Mouse (Mus musculus) G1E-ER4 (cell line): Measurements from ENCODE around the gene Ercc6. TPM values are rescaled to one million over a fixed set of nuclear protein-coding genes. Genes with fewer than 3 reads are reported as not detected.

Source experiments
- GATA1 ChIP-seq: IDR thresholded peaks from one replicate; pipeline ENCODE4 v1.8.0; 2012; ENCODE audit warnings: low read length, inconsistent platforms
- polyA plus RNA-seq: library from polyadenylated mRNA; stranded (reverse); fragments of >175 nt; gene quantifications from 2 replicates; pipeline ENCODE4 v1.2.3, GENCODE M21; 2012

The Ercc6 gene
- polyA plus RNA-seq, 1 experiment: 2.7 TPM

DNA sequence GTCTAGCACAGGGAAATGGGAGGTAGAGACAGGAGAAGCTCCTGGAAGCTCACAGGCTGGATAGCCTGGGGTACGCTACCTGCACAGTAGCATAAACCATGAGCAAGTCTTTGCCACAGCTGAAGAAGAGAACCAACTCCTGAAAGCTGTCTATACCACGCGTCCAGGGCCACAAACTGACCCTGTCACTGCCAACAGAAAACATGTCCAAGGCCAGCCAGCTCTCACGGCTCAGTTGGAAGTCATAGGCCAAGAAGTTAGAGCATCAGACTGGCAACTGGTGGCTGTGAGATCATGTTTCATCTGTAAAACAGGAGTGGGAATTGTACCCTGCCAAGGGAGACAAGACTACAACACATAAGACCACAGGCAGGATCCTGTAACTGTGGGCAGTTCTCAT is 20.3 kb downstream of the Ercc6 start:
- no peak for TF ChIP-seq GATA1

DNA sequence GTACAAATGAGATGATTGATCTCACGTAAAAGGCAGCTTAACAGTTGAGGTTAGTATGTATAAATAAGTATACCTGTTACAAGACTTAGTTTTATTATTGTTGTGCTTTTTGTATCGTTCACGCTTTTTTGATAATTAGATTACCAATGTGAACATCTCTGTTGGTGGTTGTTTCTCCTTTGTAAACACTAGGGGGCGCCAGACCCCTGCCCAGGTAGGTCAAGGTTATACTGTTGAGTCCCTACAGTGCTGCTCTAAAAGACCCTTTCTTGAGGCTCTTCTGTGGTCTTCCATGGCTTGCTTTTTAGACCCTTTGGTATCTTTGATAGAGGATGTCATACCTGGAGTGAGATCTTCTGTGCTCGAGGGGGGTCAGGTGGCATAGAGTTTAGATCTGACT is 20.8 kb downstream of the Ercc6 start:
- TF ChIP-seq GATA1: no peak

DNA sequence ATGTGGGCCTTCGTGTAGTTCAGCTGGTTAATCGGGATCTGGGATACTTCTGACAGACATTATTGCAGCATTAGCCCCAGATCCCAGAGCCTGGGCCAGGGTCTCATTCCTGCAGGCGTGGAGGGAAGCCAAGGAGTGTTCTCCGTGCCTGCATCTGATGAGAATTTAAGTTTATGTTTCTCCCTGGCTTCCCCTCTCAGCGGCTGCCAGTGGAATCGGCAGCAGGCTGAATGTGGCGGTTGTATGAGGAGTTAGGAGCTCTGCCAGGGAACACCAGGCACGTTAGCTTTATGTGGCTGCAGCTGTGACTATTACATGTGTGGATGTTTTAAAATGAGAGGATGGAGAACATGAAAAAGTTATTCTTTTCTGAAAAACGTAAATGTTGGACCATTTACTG is 23.4 kb downstream of the Ercc6 start:
- no peak for TF ChIP-seq GATA1

DNA sequence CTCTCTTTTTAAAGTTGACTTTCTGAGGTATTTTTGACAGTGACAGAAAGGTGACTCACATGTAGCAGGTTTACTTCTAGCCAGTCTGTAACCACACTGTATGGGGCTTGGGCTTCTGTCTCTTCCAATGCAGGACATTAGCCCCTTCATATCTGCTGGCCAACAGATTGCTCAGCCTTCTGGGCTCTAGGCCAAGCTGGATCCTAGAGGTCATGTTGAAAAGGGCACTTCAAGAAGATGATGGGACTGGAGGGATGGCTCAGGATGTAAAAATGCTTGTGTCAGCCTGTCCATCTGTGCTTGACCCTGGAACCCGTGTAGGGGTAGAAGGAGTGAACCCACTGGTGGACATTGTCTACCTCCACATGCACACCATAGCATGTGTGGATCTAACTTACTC is 24.8 kb downstream of the Ercc6 start:
- no peak for TF ChIP-seq GATA1

DNA sequence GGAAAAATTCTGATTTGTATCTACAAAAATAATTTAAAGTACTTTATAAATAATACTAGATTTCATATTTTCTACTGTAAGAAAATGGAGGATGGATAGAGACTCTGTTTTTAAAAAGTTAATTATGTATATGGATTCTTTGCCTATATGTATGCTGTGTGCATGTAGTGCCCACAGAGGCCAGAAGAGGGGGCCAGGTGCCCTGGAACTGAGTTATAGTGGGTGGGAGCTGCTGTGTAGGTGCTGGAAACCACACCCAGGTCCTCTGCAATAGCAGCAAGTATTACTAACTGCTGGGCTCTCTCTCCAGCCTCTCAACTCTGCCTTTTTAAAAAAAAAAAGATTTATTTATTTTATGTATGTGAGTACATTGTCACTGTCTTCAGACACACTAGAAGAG is 29.8 kb downstream of the Ercc6 start:
- no peak for TF ChIP-seq GATA1

DNA sequence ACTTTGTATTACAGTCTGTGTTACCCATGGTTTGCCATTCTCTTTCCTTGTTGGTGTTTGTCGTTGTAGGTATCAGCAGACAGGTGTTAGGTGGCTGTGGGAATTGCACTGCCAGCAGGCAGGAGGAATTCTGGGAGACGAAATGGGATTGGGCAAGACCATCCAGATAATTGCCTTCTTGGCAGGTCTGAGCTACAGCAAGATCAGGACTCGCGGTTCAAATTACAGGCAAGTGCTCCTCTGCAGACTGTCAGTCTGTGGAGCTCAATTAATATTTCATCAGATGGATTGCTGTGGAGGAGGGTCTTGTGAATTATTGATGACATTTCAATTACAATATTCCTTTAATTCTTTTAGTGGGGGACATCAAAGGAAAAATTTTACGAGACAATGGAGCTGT is 33.4 kb downstream of the Ercc6 start:
- TF ChIP-seq GATA1: no peak

DNA sequence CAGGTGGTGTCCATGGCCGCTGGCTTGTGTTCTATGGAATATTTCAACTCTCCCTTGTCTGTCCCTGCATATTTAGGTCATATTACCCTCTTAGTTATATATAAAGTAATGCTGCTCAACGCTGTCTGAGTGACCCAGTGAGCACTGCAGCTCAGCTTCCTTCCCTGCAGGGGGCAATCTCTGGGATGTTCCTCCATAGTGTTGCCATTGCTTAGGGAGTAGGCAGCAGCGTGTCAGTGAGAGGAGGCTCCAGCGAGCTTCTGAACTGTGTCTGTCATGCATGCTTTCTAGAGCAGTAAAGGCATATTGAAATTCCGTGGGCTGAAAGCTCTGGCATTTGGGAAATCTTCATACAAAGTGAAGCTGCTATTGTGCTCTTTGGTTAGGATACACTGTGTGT is 38.5 kb downstream of the Ercc6 start:
- no peak for TF ChIP-seq GATA1

DNA sequence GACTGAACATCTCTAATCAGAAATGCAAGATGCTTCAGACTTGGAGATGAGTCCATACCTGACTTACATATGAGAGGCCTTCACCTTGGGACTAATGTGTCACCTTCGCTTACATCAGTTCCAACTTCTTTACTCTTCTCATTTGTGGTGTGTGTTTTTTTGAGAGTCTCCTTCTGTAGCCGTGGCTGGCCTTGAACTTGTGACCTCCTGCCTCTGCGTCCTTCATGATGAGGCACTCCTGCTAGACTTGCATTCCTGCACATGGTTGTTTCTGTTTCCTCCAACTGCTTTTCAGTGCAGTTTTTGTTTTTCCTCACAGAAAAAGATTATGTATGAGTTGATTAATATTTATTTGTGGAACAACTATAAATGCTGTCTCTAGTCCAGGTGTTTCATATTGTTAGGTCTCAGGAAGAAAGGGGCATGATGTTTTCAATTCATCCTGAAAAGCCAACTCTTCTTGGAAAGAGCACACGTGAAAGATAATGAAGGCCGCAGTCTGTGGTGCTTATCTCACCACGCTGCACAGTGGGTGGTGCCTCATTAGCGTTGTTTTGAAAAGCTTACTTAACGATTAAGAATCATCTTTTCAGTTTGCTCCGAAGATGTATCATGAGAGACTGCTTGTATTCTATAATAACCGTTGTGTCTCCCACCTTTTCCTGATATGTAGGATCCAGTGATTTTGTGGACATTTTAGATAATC is 40.0 kb downstream of the Ercc6 start:
- TF ChIP-seq GATA1: no peak

DNA sequence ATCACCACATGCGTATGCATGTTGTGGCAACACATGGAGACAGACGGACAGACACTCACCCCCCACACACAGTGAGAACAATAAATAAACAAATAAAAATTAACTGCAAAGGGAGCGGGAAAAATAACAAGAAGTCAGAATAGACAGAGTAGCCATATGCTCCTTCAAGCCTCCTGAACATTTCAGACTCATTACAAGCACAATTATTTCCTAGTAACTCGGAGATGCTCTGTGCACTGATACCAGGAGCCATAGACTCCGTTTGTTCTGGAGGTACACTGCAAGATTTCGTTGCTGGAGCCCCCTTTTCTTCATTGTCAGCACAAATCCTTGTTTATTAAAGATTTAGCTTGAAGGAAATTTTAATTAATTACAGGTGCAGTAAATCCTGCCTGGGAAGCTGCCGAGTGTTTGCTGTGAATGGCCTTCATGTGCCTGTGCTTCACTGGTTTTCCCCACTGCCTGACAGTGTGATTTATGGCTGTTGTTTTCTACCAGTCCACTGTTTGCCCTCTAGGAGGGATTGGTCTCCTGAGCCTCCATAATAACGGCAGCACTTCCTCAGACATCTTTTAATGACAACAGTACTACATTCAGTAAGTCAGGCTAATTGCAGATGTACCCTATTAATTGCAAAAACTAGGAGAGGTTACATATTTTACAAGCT is 41.7 kb downstream of the Ercc6 start:
- no peak for TF ChIP-seq GATA1

DNA sequence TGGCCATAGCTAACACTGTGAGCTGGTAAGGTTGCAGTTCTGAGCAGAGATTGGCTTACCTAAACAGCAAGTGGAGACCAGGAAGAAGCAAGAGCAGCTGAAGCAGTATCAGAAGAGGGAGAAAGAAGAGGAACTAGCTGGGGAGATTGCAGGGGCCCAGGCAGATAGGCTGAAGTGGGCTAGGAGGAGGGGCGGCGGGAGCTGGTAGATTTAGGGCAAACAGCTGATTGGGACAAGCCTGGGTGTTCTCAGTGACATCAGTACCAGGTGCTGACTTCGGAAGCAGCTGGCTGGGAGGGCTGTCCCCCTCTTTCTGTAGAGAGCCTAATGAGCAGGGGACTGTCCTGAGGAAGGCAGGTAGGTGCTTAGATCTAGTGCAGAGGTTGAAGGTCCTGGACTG is 48.1 kb downstream of the Ercc6 start:
- TF ChIP-seq GATA1: no peak

DNA sequence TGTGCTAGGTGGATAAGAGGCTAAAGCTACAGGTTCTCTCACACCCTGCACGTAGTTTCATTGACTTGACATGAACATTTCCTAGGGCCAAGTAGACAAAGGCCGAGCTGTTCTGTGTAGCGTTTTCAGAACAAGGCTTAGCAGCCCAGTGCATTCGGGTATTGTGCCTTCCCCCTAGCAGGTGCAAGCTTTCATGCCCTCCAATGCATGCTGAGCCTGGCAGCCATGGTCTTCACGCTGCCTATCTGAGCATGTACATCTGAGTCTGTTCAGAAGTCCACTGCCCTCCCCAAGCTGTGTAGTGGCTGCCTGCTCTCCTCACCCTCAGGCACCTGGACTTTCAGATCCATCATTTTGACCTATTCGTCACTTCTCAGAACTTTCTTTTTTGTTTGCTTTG is 50.3 kb downstream of the Ercc6 start:
- no peak for TF ChIP-seq GATA1

DNA sequence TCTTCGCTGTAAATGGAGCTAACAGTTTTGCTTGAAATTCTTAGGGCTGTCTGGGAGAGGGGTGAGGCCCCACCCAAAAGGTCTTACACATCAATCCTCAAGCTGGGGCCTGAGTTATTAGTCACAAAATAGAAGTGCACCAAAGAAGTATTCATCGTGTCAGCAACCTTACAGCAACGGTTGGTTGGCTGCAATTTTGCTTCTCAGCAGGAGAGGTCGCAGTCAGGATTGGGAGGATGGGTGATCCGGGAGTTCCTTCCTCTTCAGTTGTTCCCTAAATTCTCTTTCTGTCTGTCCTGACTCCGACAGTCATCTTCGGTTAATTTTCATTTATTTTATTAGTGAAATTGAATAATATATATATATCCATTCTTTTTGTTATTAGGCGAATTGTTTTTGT is 59.2 kb downstream of the Ercc6 start:
- TF ChIP-seq GATA1: no peak

DNA sequence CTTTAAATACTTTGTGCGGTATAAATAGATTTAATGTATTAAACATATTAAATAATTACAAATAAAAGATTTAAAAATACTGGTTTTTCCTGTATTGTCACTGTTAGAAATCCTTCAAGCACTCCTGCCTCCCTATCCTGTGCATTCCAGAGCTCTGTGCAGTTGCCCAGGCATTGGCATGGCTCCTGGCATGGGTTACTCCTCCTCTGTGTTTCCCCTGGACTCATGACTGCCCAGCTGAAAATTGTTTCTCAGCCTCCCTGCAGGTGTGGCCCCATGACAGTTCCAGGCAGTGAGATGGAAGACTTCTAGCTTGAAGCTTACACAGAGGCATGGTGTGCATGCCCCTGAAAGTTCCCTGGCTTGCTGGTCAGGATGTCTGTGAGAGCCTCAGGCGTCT is 65.1 kb downstream of the Ercc6 start:
- no peak for TF ChIP-seq GATA1

DNA sequence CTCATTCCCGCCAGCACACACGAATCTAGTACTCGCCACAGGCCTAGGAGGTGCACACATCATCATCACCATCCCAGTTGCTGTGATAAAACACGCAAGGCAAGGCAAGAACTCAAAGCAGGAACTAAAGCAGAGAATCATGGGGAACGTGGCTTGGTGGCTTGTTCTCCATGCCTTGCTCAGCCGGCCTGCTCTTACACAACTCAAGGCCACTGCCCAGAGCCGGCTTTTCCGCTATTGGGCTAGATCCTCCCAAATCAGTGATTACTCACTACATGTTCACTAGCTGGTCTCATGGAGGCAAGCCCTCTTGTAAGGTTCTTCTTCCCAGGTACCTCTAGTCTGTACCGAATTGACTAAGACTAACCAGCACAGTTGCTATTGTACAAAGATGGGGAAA is 70.4 kb downstream of the Ercc6 start:
- no peak for TF ChIP-seq GATA1

DNA sequence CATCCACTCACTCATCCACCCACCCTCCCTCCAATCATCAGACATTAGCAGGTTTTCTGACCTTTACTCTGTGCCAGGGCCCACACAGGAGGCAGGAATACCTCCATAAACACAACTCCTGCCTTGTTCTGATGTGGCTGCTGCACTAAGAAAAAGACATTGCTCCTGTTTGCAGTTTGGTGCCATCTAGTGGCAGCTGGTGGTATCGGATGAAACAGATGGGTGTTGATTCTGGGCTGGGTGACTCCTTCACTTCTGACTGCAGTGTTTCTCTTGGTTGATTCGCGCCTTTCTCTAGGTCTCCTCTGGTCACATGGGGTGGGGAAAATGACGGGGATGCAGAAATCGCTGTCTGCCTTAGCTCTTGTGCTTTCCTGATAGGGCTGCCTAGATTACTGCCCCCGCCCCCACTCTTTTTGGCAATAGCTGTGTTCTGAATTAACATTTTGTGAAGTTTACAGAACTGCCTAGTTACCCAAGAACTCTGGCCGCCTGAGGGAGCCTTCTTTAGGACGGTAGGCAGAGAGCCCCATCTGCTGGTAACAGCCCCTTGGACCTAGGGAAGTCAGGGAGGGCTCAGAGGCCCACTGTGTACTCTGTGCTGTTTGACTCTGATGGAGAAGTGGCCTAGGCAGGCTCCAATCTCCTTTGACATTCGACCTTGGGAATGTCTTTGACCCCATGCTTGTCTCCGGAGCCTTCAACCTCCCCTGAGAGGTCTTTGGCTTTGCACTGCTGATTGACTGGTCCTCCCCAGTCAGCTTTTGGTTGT is 73.9 kb downstream of the Ercc6 start:
- no peak for TF ChIP-seq GATA1

DNA sequence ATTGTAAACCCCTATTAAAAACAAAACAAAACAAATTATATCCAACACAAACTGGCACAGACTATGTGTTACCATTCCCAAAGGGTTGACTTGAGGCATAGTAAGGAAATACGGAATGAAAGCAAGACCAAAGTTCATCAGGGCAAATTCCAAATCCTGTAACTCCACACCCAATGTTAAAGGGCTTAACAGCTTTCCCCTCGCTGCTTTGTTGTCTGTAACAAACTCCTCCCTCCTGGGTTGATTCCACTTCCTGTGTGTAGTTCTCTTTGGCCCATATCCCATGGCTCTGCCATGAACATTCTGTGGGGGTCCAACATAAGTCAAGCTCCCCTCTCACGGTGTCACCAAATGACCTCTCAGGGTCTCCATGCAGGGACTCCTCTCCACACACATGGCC is 77.1 kb downstream of the Ercc6 start:
- no peak for TF ChIP-seq GATA1
